Mouse (Mus musculus): ENCODE results near the gene Catsper1.
"Not testable (repeated sequence)": the region's sequence is repeated elsewhere in the genome, so short reads cannot be mapped to it uniquely, and the experiment has no call there.

The Catsper1 gene

GRCm38 (mm10) chr19:5335441-5335840, at the start of gene Catsper1:
Gene Catsper1, plus strand, starts transcription at chr19:5335741.
- DNase-seq (ENCODE audit: low spot score): no peak

- peak; percentile 99 for DNase-seq (ENCODE audit: low spot score)
Measured at GRCm38 (mm10) chr19:5294972-5295735, 40.4 kb upstream of the Catsper1 start, which contains the start of gene Sf3b2. Gene Sf3b2, minus strand, starts transcription at chr19:5295455.

GRCm38 (mm10) chr19:5295736-5296075, 39.8 kb upstream of the Catsper1 start:
- DNase-seq (ENCODE audit: low spot score): no peak

GRCm38 (mm10) chr19:5296630-5297029, 38.9 kb upstream of the Catsper1 start:
- no peak for DNase-seq (ENCODE audit: low spot score)

GRCm38 (mm10) chr19:5297903-5298800, 37.4 kb upstream of the Catsper1 start, which contains the start of gene Gal3st3:
Gene Gal3st3, plus strand, starts transcription at chr19:5298331.
- DNase-seq (ENCODE audit: low spot score): no peak

GRCm38 (mm10) chr19:5300588-5300987, 35.0 kb upstream of the Catsper1 start:
- no peak for DNase-seq (ENCODE audit: low spot score)

DNA sequence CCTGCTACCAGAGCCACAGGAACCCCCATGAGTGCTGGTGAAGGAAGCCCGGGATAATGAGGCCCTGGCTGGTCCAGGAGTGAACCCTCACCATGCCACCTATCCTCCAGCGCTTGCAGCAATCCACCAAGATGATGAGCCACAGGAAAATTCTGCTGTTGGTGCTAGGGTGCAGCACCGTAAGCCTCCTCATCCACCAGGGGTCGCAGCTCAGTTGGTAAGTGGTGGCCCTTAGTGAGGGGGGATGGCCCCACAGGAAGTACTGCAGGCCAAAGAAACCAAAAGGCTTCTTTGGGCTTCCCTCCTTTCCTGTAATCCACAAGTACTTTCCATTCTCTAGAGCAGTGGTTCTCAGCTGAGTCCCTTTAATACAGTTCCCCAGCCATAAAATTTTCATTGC, 33.1 kb upstream of the Catsper1 start:
- no peak for DNase-seq (ENCODE audit: low spot score)

DNA sequence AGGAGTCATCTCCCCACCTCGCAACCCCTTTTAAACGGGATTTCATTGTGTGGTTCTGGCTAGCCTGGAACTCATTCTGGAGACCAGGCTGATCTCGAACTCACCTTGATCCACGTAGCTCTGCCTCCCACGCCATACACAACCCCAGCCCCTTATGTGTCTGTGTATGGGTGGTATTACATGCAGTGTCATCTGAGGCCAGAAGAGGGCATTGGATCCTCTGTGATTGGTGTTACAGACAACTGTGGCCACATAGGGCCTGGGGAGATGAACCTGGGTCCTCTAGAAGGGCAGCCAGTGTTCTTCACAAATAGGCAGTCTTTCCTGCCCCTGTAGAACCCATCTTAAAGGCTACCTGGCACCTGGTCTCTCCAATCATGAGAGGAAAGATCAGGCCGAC, 29.3 kb upstream of the Catsper1 start:
- no peak for DNase-seq (ENCODE audit: low spot score)

DNA sequence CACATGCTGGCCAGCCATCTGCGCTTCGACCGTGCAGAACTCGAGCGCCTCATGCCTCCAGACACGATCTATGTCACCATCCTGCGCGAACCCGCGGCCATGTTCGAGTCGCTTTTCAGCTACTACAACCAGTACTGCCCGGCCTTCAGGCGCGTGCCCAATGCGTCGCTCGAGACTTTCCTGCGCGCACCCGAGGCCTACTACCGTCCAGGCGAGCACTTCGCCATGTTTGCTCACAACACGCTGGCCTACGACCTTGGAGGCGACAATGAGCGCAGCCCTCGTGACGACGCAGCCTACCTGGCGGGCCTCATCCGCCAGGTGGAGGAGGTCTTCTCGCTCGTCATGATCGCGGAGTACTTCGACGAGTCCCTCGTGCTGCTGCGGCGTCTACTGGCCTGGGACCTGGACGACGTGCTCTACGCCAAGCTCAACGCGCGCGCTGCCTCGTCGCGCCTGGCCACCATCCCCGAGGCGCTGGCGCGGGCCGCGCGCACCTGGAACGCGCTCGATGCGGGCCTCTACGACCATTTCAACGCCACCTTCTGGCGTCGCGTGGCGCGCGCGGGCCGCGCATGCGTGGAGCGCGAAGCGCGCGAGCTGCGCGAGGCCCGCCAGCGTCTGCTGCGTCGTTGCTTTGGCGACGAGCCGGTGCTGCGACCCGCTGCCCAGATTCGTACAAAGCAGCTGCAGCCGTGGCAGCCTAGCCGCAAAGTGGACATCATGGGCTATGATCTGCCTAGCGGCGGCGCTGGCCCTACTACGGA, 28.4 kb upstream of the Catsper1 start:
- peak; percentile 83 for DNase-seq (ENCODE audit: low spot score)

GRCm38 (mm10) chr19:5309025-5309424, 26.5 kb upstream of the Catsper1 start:
- DNase-seq (ENCODE audit: low spot score): no peak

- DNase-seq (ENCODE audit: low spot score): no peak
Measured at GRCm38 (mm10) chr19:5313189-5313588, 22.4 kb upstream of the Catsper1 start.

GRCm38 (mm10) chr19:5323801-5324200, 11.7 kb upstream of the Catsper1 start:
- peak; percentile 34 for DNase-seq (ENCODE audit: low spot score)

- DNase-seq (ENCODE audit: low spot score): no peak
Measured at GRCm38 (mm10) chr19:5327970-5328369, 7.6 kb upstream of the Catsper1 start.

DNA sequence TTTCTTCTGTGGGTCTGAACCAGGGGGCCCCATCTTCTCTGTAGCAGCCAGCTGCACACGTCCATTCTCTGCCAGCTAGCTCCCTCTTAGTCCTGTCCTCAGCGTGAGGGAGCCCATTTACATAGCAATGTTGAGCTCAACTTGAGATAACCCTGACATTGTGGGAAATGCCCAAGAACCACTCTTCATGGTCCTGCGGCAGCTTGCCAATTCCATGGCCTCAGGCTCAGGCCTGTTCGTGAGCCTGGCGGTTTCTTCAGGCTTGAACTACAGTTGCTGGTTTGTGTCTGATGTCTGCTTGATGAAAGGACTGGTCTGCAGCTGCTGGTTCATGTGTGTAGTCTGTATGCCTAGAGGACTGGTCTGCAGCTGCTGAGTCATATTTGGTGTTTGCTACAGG, 800 bp upstream of the Catsper1 start:
- DNase-seq (ENCODE audit: low spot score): no peak

- peak; percentile 74 for DNase-seq (ENCODE audit: low spot score)
Measured at GRCm38 (mm10) chr19:5337975-5338374, 2.4 kb downstream of the Catsper1 start.

DNA sequence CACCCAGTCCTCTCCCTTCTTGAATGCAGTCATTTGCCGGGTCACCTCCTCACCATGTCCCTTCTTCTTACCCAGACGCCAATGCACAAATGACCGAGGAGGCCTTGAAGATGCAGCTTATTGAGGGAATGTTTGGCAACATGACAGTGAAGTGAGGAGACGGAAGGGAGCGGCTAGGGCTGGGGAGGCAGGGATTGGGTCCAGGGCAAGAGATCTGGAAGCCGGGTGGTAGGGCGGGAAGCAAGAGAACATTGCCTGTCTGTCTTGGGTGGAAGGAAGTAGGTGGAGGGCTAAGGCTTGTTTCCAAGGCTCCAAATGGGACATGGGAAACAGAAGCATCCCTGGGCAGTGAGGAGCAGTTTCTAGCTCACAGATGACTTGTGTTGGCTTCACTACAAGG, 5.8 kb downstream of the Catsper1 start:
- DNase-seq (ENCODE audit: low spot score): no peak

GRCm38 (mm10) chr19:5345297-5346131, 10.0 kb downstream of the Catsper1 start:
- no peak for DNase-seq (ENCODE audit: low spot score)

- DNase-seq (ENCODE audit: low spot score): no peak
Measured at GRCm38 (mm10) chr19:5348064-5348463, 12.5 kb downstream of the Catsper1 start.

DNA sequence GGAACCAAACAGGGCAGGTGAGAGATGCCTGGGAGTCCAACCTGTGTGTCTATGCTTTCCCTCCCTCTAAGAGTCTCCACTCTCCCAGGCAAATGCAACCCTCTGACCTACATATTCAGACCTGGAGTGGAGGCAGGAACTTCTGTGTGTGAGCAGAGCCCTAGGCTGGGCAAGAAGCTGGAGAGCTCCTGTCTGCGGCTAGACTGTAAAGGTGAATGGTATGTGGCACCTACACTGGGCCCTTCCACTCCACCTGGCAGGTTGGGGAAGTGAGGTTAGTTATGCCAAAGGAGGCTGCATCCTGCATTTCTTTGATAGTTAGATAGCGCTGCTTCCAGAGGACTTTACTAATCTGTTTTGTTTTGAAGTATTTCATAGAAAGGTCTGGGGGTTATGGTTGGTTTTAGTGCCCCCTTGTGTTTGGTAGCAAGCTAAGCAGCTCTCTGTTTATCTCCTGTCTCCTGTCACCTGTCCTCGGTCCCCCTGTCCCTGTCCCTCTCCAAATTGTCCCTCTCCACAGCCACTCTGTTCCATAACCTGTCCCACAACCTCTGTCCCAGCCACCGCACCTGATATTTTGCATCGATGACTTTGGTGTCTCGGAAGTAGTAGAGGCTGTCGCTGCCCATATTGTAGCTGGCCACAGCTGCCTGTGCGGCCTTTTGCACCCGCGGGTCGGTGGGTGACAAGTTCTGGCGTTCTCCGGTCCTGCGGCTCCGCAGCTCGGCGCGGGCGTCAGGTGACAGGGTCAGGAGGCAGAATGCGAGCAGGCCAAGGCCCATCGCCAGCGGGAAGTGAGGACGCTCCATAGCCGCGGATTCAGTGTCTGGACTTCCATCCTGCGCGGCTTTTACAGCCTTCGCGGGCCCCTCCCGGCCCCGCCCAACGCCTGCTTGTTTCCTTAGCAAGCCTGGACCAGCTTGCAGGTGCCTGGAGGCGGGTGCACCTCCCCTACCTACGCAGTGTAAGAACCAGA, 13.3 kb downstream of the Catsper1 start:
- no peak for DNase-seq (ENCODE audit: low spot score)

DNA sequence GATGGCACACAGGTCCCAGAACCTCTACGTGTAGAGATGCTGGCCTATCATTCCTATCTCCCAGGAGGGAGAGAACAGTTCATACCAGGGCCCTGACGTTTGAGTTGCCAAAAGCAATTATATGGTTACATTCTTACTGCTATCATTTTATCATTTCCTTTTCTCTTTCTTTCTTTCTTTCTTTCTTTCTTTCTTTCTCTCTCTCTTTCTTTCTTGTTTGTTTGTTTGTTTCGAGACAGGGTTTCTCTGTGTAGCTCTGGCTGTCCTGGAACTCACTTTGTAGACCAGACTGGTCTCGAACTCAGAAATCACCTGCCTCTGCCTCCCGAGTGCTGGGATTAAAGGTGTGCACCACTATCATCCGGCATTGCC, 13.9 kb downstream of the Catsper1 start, which contains the start of gene Cst6:
Gene Cst6, minus strand, starts transcription at position 73 of the 372 bp plus-strand sequence.
- not testable (repeated sequence) for DNase-seq (ENCODE audit: low spot score)

Measured in testis, postnatal 14 days (tissue).